Mouse (Mus musculus) MEL (cell line): ENCODE measurements at regions not wholly inside any gene's neighbourhood (a gene's known extent, or its start where the extent isn't known, plus 50 kb on each side); places are given as distances from the start of the nearest gene placed in this dataset.

Experiments
- DNase-seq: peaks from one replicate; pipeline ENCODE4 v3.0.0; 2011; ENCODE audit warnings: low read depth, low spot score
- H3K27ac ChIP-seq: 2 replicates; pipeline ENCODE4 v1.5.1; 2012; ENCODE audit warnings: low read depth, mild to moderate bottlenecking, control low read depth, low read length, moderate library complexity; ENCODE audit not compliant: control insufficient read depth
- H3K27me3 ChIP-seq, 2 experiments: fragments of 150-350 bp in 1 of 2; sonication (generic) in 1 of 2; 2 replicates each; pipeline ENCODE4 v1.6.1; 2012; ENCODE audit warnings: low read length in 2 of 2, mild to moderate bottlenecking in 2 of 2, improper control_type of control experiment in 1 of 2, moderate library complexity in 1 of 2; ENCODE audit not compliant: insufficient read depth in 2 of 2, control insufficient read depth in 1 of 2
- H3K36me3 ChIP-seq, 2 experiments: 2 replicates each; pipeline ENCODE4 v1.6.1; 2012 to 2014; ENCODE audit warnings: low read length in 2 of 2, improper control_type of control experiment in 1 of 2, inconsistent platforms in 1 of 2, mild to moderate bottlenecking in 1 of 2; ENCODE audit not compliant: insufficient read depth in 2 of 2, control insufficient read depth in 1 of 2
- H3K4me1 ChIP-seq, 2 experiments: fragments of 150-350 bp in 1 of 2; sonication (generic) in 1 of 2; 2 replicates each; pipeline ENCODE4 v1.6.1; 2012; ENCODE audit warnings: low read length in 2 of 2, improper control_type of control experiment in 1 of 2, mild to moderate bottlenecking in 1 of 2; ENCODE audit not compliant: insufficient read depth in 2 of 2, control insufficient read depth in 1 of 2
- H3K4me3 ChIP-seq, 2 experiments: fragments of 150-350 bp in 1 of 2; sonication (generic) in 1 of 2; 2 replicates each; pipeline ENCODE4 v1.5.1; 2012; ENCODE audit warnings: low read depth in 2 of 2, low read length in 2 of 2, mild to moderate bottlenecking in 2 of 2, moderate library complexity in 2 of 2, control low read depth in 1 of 2, improper control_type of control experiment in 1 of 2; ENCODE audit not compliant: control insufficient read depth in 1 of 2, insufficient read depth in 1 of 2
- H3K79me2 ChIP-seq: 2 replicates; pipeline ENCODE4 v1.6.1; 2012; ENCODE audit warnings: mild to moderate bottlenecking, low read length, moderate library complexity; ENCODE audit not compliant: control insufficient read depth, poor library complexity, insufficient read depth
- H3K9ac ChIP-seq: 2 replicates; pipeline ENCODE4 v1.6.1; 2012; ENCODE audit warnings: low read depth, mild to moderate bottlenecking, control low read depth, low read length, moderate library complexity; ENCODE audit not compliant: control insufficient read depth, poor library complexity, severe bottlenecking
- H3K9me3 ChIP-seq: fragments of 150-350 bp; sonication (generic); replicated peaks from 2 replicates; pipeline ENCODE4 v1.6.1; 2012; ENCODE audit warnings: mild to moderate bottlenecking, low read length, improper control_type of control experiment, moderate library complexity; ENCODE audit not compliant: insufficient read depth
- BHLHE40 ChIP-seq: IDR thresholded peaks from 2 replicates; pipeline ENCODE4 v1.6.1; 2012; ENCODE audit warnings: low read depth, mild to moderate bottlenecking, inconsistent platforms, low read length, improper control_type of control experiment, borderline replicate concordance
- CHD2 ChIP-seq: IDR thresholded peaks from 2 replicates; pipeline ENCODE4 v1.6.1; 2011; ENCODE audit warnings: low read length, improper control_type of control experiment
- E2F4 ChIP-seq: IDR thresholded peaks from 2 replicates; pipeline ENCODE4 v1.6.1; 2011; ENCODE audit warnings: low read depth, low read length, improper control_type of control experiment, borderline replicate concordance
- GABPA ChIP-seq: IDR thresholded peaks from 2 replicates; pipeline ENCODE4 v1.6.1; 2012; ENCODE audit warnings: low read depth, mild to moderate bottlenecking, inconsistent platforms, low read length, improper control_type of control experiment, moderate library complexity
- JUND ChIP-seq: IDR thresholded peaks from 2 replicates; pipeline ENCODE4 v1.6.1; 2011; ENCODE audit warnings: low read depth, mild to moderate bottlenecking, improper control_type of control experiment, low read length
- MEF2A ChIP-seq: IDR thresholded peaks from 2 replicates; pipeline ENCODE4 v1.6.1; 2014; ENCODE audit warnings: low read depth, mild to moderate bottlenecking, inconsistent platforms, low read length, improper control_type of control experiment; ENCODE audit not compliant: poor library complexity, insufficient replicate concordance, severe bottlenecking; ENCODE audit errors: extremely low read depth
- MYC ChIP-seq: IDR thresholded peaks from 2 replicates; pipeline ENCODE4 v1.6.1; 2011; ENCODE audit warnings: low read depth, mild to moderate bottlenecking, low read length, improper control_type of control experiment, moderate library complexity
- NELFE ChIP-seq: IDR thresholded peaks from 2 replicates; pipeline ENCODE4 v1.6.1; 2011; ENCODE audit warnings: low read depth, low read length, improper control_type of control experiment
- POLR2A ChIP-seq, 2 experiments: IDR thresholded peaks; 2 replicates each; pipeline ENCODE4 v1.6.1; 2011 to 2012; ENCODE audit warnings: low read length in 2 of 2, mild to moderate bottlenecking in 2 of 2, control low read depth in 1 of 2, improper control_type of control experiment in 1 of 2, low read depth in 1 of 2, moderate library complexity in 1 of 2; ENCODE audit not compliant: control insufficient read depth in 1 of 2, insufficient read depth in 1 of 2, poor library complexity in 1 of 2
- POLR2AphosphoS2 ChIP-seq: IDR thresholded peaks from 2 replicates; pipeline ENCODE4 v1.6.1; 2011; ENCODE audit warnings: low read length, improper control_type of control experiment
- POLR2AphosphoS5 ChIP-seq: IDR thresholded peaks from 2 replicates; pipeline ENCODE4 v1.6.1; 2012; ENCODE audit warnings: low read depth, borderline replicate concordance, mild to moderate bottlenecking, inconsistent platforms, low read length, moderate library complexity, mixed read lengths
- RAD21 ChIP-seq: IDR thresholded peaks from 2 replicates; pipeline ENCODE4 v1.6.1; 2011; ENCODE audit warnings: mild to moderate bottlenecking, low read depth, low read length, improper control_type of control experiment
- SIN3A ChIP-seq: IDR thresholded peaks from 2 replicates; pipeline ENCODE4 v1.6.1; 2012; ENCODE audit warnings: low read length, improper control_type of control experiment, inconsistent platforms
- SMC3 ChIP-seq: IDR thresholded peaks from 2 replicates; pipeline ENCODE4 v1.6.1; 2011; ENCODE audit warnings: low read depth, low read length, improper control_type of control experiment
- TBP ChIP-seq: IDR thresholded peaks from 2 replicates; pipeline ENCODE4 v1.8.0; 2011; ENCODE audit warnings: low read depth, low read length, improper control_type of control experiment
- ZC3H11A ChIP-seq: IDR thresholded peaks from 2 replicates; pipeline ENCODE4 v1.6.1; 2012; ENCODE audit warnings: low read depth, mild to moderate bottlenecking, inconsistent platforms, low read length, improper control_type of control experiment
- ZKSCAN1 ChIP-seq: IDR thresholded peaks from 2 replicates; pipeline ENCODE4 v1.6.1; 2012; ENCODE audit warnings: low read depth, mild to moderate bottlenecking, inconsistent platforms, low read length, improper control_type of control experiment, moderate library complexity
- ZNF384 ChIP-seq: IDR thresholded peaks from 2 replicates; pipeline ENCODE4 v1.6.1; 2012; ENCODE audit warnings: low read depth, mild to moderate bottlenecking, inconsistent platforms, low read length, improper control_type of control experiment

DNA sequence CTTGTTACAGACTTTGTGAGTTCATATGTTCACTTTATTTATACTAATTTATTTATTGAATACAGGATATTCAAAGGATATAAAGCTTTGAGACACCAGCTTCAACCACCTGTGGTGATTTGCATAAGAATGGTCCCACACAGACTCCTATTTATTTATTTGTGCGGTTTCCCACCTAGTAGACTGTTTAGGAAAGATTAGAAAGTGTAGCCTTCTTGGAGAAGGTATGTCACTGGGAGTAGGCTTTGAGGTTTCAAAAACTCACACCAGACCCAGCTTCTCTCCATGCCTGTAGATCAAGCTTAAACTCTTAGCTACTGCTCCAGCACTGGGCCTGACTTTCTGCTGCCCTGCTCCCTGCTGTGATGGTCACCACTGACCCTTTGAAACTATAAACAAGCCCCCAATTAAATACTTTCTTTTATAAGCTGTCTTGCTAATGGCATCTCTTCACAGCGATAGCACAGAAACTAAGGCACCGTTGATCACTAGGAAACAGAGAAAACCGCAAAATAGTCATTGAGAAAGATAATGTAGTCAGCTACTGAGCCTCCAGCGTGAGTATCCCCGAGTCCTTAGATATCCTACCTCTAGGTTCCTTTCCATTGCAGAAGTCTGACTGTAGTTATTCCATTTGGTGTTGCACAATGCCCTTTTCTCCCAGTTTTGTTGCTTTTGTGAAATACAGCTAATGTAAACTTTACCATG is 89.3 kb upstream of the Ifne start:
- H3K36me3 ChIP-seq = no peaks in the 10 kb centered on the region
- no peaks in the 10 kb centered on the region for H3K79me2 ChIP-seq
- no peak for TF ChIP-seq GABPA
- TF ChIP-seq SMC3 = no peak
- no peak for TF ChIP-seq BHLHE40
- no peak for TF ChIP-seq TBP
- no peak for TF ChIP-seq POLR2AphosphoS2
- no peak for TF ChIP-seq E2F4
- no peak for TF ChIP-seq NELFE
- no peak for TF ChIP-seq ZC3H11A
- no peak for TF ChIP-seq ZKSCAN1
- TF ChIP-seq POLR2AphosphoS5 = no peak
- no peaks in the 10 kb centered on the region for H3K9me3 ChIP-seq
- H3K4me3 ChIP-seq = no peak overlapping the region
- H3K9ac ChIP-seq = no peak overlapping the region
- H3K27ac ChIP-seq = no peak overlapping the region
- no peaks in the 10 kb centered on the region for H3K4me1 ChIP-seq
- H3K27me3 ChIP-seq = peaks cover 0 to 2% of the 10 kb centered on the region in 2 experiments; a peak in 1 of 4 replicates
- no peak for DNase-seq

DNA sequence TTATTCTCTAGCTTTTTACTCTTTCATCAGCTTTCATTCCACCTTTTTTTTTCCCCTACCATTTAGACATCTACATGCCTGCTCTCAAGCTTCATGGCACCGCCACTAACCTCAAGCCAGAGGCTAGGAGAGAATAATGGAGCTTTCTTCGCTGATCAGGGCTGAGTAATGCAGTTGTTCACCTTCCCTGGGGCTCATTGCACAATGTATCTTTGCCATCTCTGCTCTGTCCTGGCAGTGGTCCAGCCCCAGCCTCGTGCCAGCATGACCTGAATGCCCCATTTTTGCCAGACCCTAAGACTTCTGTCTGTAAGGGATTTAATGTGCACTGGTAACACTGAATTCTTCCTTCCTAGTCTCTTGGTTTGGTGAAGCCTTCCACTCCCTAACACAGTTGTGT is 79.6 kb upstream of the Ifne start:
- Histone ChIP-seq H3K36me3 (no peaks in the 10 kb centered on the region), H3K9me3 (no peaks in the 10 kb centered on the region)
- TF ChIP-seq RAD21 (no peak), CHD2 (no peak), MEF2A (no peak), MYC (no peak), SIN3A (no peak), JUND (no peak), POLR2AphosphoS2 (no peak), POLR2A (IDR thresholded peaks at IDR 0.05; ENCODE audit: control insufficient read depth in 1 of 2, insufficient read depth in 1 of 2, low read depth in 1 of 2, low read length in 2 of 2, poor library complexity in 1 of 2) (no peak), ZNF384 (no peak)
- TF ChIP-seq, all 39 proteins: peak for 0

More for the DNA sequence above, 79.6 kb upstream of the Ifne start:
- no peaks in the 10 kb centered on the region for H3K79me2 ChIP-seq
- no peaks in the 10 kb centered on the region for H3K4me1 ChIP-seq
- H3K27me3 ChIP-seq = peaks cover 4 to 6% of the 10 kb centered on the region in 2 experiments
- H3K4me3 ChIP-seq = no peak overlapping the region
- H3K27ac ChIP-seq = no peak overlapping the region
- H3K9ac ChIP-seq = no peak overlapping the region
- DNase-seq = no peak
